11 mouse cellular contexts compared by ENCODE assay signal in genomic region chr8:91081911-91082310, GRCm38 (mm10). TPM values are rescaled to one million over a fixed set of nuclear protein-coding genes. Genes with fewer than 3 reads are reported as not detected.
DNase-seq lines count a peak whose midpoint lies in the region; ATAC-seq and TF ChIP-seq lines count a peak whose summit lies in the region.
"Had no signal": no experiment of that assay in that cellular context is flagged by ENCODE, and none has a peak within 500 bp of the region (broad histone marks: within the 10 kb centered on the region; RNA-seq: fewer than 3 reads in every experiment).

No protein-coding gene starts in this region.

- peaks cover 5% of the 10 kb centered on the region for H3K4me1 ChIP-seq in heart, adult 2 months (ENCODE audit: control insufficient read depth, insufficient read depth, low read length)
- H3K4me1 ChIP-seq in liver, embryonic 11.5 days (replicated peaks; ENCODE audit: control insufficient read depth, insufficient read depth, low read length): peaks cover 6% of the 10 kb centered on the region
- H3K4me1 ChIP-seq in small intestine, adult 2 months (ENCODE audit: control insufficient read depth, insufficient read depth, insufficient read length, low read length): no peaks in the 10 kb centered on the region
- H3K4me1 ChIP-seq: embryonic facial prominence, embryonic 12.5 days; midbrain, embryonic 12.5 days had no signal

- no peak overlapping the region for H3K4me3 ChIP-seq in heart, adult 2 months
- H3K4me3 ChIP-seq in liver, embryonic 11.5 days (ENCODE audit: low read depth, low read length): no peak overlapping the region
- H3K4me3 ChIP-seq in small intestine, adult 2 months (ENCODE audit: low read depth, low read length): no peak overlapping the region; the same call in 1 of the 2 replicates
- H3K4me3 ChIP-seq: embryonic facial prominence, embryonic 12.5 days; midbrain, embryonic 12.5 days had no signal

- intact Hi-C loops in heart, adult 2 months (cut with DNase I): no loop called here

- H3K9ac ChIP-seq in heart, adult 2 months (ENCODE audit: low read depth, low read length): no peak overlapping the region
- no peak overlapping the region for H3K9ac ChIP-seq in liver, embryonic 11.5 days (ENCODE audit: low read depth, low read length)
- H3K9ac ChIP-seq: embryonic facial prominence, embryonic 12.5 days; midbrain, embryonic 12.5 days had no signal

- H3K79me2 ChIP-seq in heart, adult 2 months (replicated peaks; ENCODE audit: control insufficient read depth, insufficient read depth, low read length): no peaks in the 10 kb centered on the region

- H3K27ac ChIP-seq in heart, adult 2 months: peak overlapping the region; percentile 45
- 0 out of 2 replicates have a peak overlapping the region, but pooled peaks have one; percentile 28 for H3K27ac ChIP-seq in liver, embryonic 11.5 days (ENCODE audit: low read depth, low read length)
- H3K27ac ChIP-seq in small intestine, adult 2 months (ENCODE audit: insufficient read depth, low read depth, low read length): peak overlapping the region; percentile 14
- H3K27ac ChIP-seq: embryonic facial prominence, embryonic 12.5 days; midbrain, embryonic 12.5 days had no signal

- TF ChIP-seq EP300 in heart, adult 2 months (IDR thresholded peaks at IDR 0.05; ENCODE audit: insufficient read depth, low read depth, low read length): no peak

- WGBS in heart, adult 2 months: 45% methylated on average over 7 of the region's 7 CpGs
- WGBS in liver, embryonic 11.5 days: 48% methylated on average over 7 of the region's 7 CpGs
- WGBS in small intestine, adult 2 months: 82% methylated on average over 7 of the region's 7 CpGs

- no peaks in the 10 kb centered on the region for H3K9me3 ChIP-seq in liver, embryonic 11.5 days (ENCODE audit: control insufficient read depth, low read length)
- H3K9me3 ChIP-seq: embryonic facial prominence, embryonic 12.5 days; midbrain, embryonic 12.5 days had no signal

- peak overlapping the region; percentile 13; the same call in 1 of the 2 replicates for H3K4me2 ChIP-seq in liver, embryonic 11.5 days
- H3K4me2 ChIP-seq: embryonic facial prominence, embryonic 12.5 days; midbrain, embryonic 12.5 days had no signal

- H3K36me3 ChIP-seq in heart, adult 2 months (ENCODE audit: control insufficient read depth, insufficient read depth, low read length): peaks cover 3% of the 10 kb centered on the region; the same call in 1 of the 2 replicates
- peaks cover 6% of the 10 kb centered on the region; the same call in 1 of the 2 replicates for H3K36me3 ChIP-seq in liver, embryonic 11.5 days (ENCODE audit: control insufficient read depth, insufficient read depth, low read length)
- peaks cover 46% of the 10 kb centered on the region for H3K36me3 ChIP-seq in small intestine, adult 2 months (ENCODE audit: control insufficient read depth, insufficient read depth, low read length)

- TF ChIP-seq CTCF in heart, adult 2 months (IDR thresholded peaks at IDR 0.05): no peak
- TF ChIP-seq CTCF in small intestine, adult 2 months (IDR thresholded peaks at IDR 0.05; ENCODE audit: extremely low read depth, insufficient read length, insufficient replicate concordance, low read depth, low read length): no peak

- H3K27me3 ChIP-seq in heart, adult 2 months (ENCODE audit: control insufficient read depth, insufficient read depth, low read length): no peaks in the 10 kb centered on the region
- no peaks in the 10 kb centered on the region for H3K27me3 ChIP-seq in liver, embryonic 11.5 days (replicated peaks; ENCODE audit: control insufficient read depth, insufficient read depth, low read length)
- no peaks in the 10 kb centered on the region for H3K27me3 ChIP-seq in small intestine, adult 2 months (ENCODE audit: control insufficient read depth, insufficient read depth, low read length)
- H3K27me3 ChIP-seq: embryonic facial prominence, embryonic 12.5 days; midbrain, embryonic 12.5 days had no signal

- ATAC-seq in liver, embryonic 11.5 days (replicated peaks; ENCODE audit: low FRiP score): peak; percentile 71; the same call in 1 of the 2 replicates

- DNase-seq in heart, adult 2 months: no peak
- DNase-seq in heart, adult 11 months: no peak
- DNase-seq in spleen, postnatal 36 days (ENCODE audit: low spot score in 2 of 2): peak; percentile 34 to 41
- no peak for DNase-seq in spleen, postnatal 4 days (ENCODE audit: low spot score in 2 of 2)
- no peak for DNase-seq in liver, embryonic 11.5 days (ENCODE audit: low spot score)
- no peak for DNase-seq in retina, embryonic 14.5 days (ENCODE audit: low spot score)
- no peak for DNase-seq in cerebellum, adult 9-11 months
- DNase-seq: kidney, adult 9 months had no signal

- no peak for TF ChIP-seq POLR2A in heart, adult 2 months (IDR thresholded peaks at IDR 0.05; ENCODE audit: insufficient read depth, low read depth, low read length)
- no peak for TF ChIP-seq POLR2A in small intestine, adult 2 months (IDR thresholded peaks at IDR 0.05; ENCODE audit: low read depth, low read length)

RNA-seq across cellular contexts. Expression of gene Rbl2, which starts 12.1 kb away (rescaled TPM):
- 10 to 100 TPM; 30.4 to 41.7 TPM for total RNA-seq in heart, adult 2 months (2021)
- 25.8 and 33.2 TPM in 2 replicates for polyA plus RNA-seq in heart, adult 2 months (2012; rRNA removed)
- polyA plus RNA-seq in liver, embryonic 11.5 days (2014; fragmentation: Nextera tagmentation; extraction: Ambion mirVana): 14.6 and 17.7 TPM in 2 replicates
- 5.4 and 10.3 TPM in 2 replicates for polyA plus RNA-seq in small intestine, adult 2 months (2012; rRNA removed)

Comparison
In these comparisons a context has a peak if more than half of its experiments do, and no peak if none do; other contexts are left out.
1. DNase-seq: peak in spleen, postnatal 36 days (2 of 2); none in heart, adult 2 months (0 of 2), heart, adult 11 months (single experiment), spleen, postnatal 4 days (0 of 2), liver, embryonic 11.5 days (single experiment), retina, embryonic 14.5 days (single experiment) and cerebellum, adult 9-11 months (single experiment).
2. Peak in every context shown above with its lines, with median percentiles within 50 percentile points of each other: H3K27ac ChIP-seq.